Mouse (Mus musculus) ES-E14 (cell line): Measurements from ENCODE around the gene Sh2d1b1. TPM values are rescaled to one million over a fixed set of nuclear protein-coding genes. Genes with fewer than 3 reads are reported as not detected.

Source experiments
- DNase-seq: peaks from one replicate; pipeline ENCODE4 v3.0.0-alpha.2; 2013; ENCODE audit warnings: low read depth, low spot score
- H3K27ac ChIP-seq: 2 replicates; pipeline ENCODE4 v1.5.1; 2012; ENCODE audit warnings: low read depth, mild to moderate bottlenecking, low read length, moderate library complexity, mixed read lengths; ENCODE audit not compliant: poor library complexity, insufficient read depth, severe bottlenecking
- H3K36me3 ChIP-seq: 2 replicates; pipeline ENCODE4 v1.6.1; 2012; ENCODE audit warnings: mild to moderate bottlenecking, low read length, moderate library complexity, mixed read lengths; ENCODE audit not compliant: control insufficient read depth, poor library complexity, insufficient read depth, severe bottlenecking
- H3K4me1 ChIP-seq, 2 experiments: fragments of 150-350 bp in 1 of 2; sonication (generic) in 1 of 2; 2 replicates each; pipeline ENCODE4 v1.6.1; 2012; ENCODE audit warnings: low read length in 2 of 2, mild to moderate bottlenecking in 1 of 2, mixed read lengths in 1 of 2; ENCODE audit not compliant: control insufficient read depth in 2 of 2, insufficient read depth in 2 of 2, poor library complexity in 1 of 2
- H3K4me3 ChIP-seq, 2 experiments: fragments of 150-350 bp in 1 of 2; sonication (generic) in 1 of 2; 2 replicates each; pipeline ENCODE4 v1.5.1; 2012; ENCODE audit warnings: low read length in 2 of 2, low read depth in 1 of 2, mild to moderate bottlenecking in 1 of 2, mixed read lengths in 1 of 2; ENCODE audit not compliant: insufficient read depth in 1 of 2, poor library complexity in 1 of 2, severe bottlenecking in 1 of 2
- H3K9ac ChIP-seq: 2 replicates; pipeline ENCODE4 v1.6.1; 2012; ENCODE audit warnings: low read depth, mild to moderate bottlenecking, low read length, mixed read lengths; ENCODE audit not compliant: poor library complexity, insufficient read depth, severe bottlenecking
- H3K9me3 ChIP-seq: fragments of 150-350 bp; sonication (generic); 2 replicates; pipeline ENCODE4 v1.6.1; 2012; ENCODE audit warnings: low read depth, mild to moderate bottlenecking, low read length; ENCODE audit not compliant: control insufficient read depth, insufficient read depth
- CHD2 ChIP-seq: IDR thresholded peaks from 2 replicates; pipeline ENCODE4 v1.6.1; 2014; ENCODE audit warnings: mild to moderate bottlenecking, low read depth, low read length, inconsistent platforms
- HCFC1 ChIP-seq: IDR thresholded peaks from 2 replicates; pipeline ENCODE4 v1.6.1; 2012; ENCODE audit warnings: low read length, inconsistent platforms, borderline replicate concordance; ENCODE audit not compliant: insufficient read depth
- MAFK ChIP-seq: IDR thresholded peaks from 2 replicates; pipeline ENCODE4 v1.6.1; 2014; ENCODE audit warnings: mild to moderate bottlenecking, low read depth, low read length, inconsistent platforms; ENCODE audit not compliant: insufficient read depth
- ZC3H11A ChIP-seq: IDR thresholded peaks from 2 replicates; pipeline ENCODE4 v1.6.1; 2012; ENCODE audit warnings: low read depth, mild to moderate bottlenecking, inconsistent platforms, low read length, borderline replicate concordance
- ZNF384 ChIP-seq: IDR thresholded peaks from 2 replicates; pipeline ENCODE4 v1.6.1; 2012; ENCODE audit warnings: low read depth, low read length, inconsistent platforms
- in situ Hi-C, 2 experiments: fragments of 600-800 bp; cut with MboI; formaldehyde crosslinking; loops; one replicate each; pipeline ENCODE4 v1.15.1; 2025; ENCODE audit warnings: low sequenced_read_pairs in 2 of 2, inconsistent platforms in 1 of 2; ENCODE audit not compliant: unreplicated experiment in 2 of 2
- total RNA-seq: library from RNA; depleted of rRNA; stranded (reverse); fragments of 300-350 nt; gene quantifications from 2 replicates; pipeline ENCODE4 v1.2.3, GENCODE M21; 2012

Gene Sh2d1b1
- total RNA-seq, 1 experiment = 0.09 TPM

DNA sequence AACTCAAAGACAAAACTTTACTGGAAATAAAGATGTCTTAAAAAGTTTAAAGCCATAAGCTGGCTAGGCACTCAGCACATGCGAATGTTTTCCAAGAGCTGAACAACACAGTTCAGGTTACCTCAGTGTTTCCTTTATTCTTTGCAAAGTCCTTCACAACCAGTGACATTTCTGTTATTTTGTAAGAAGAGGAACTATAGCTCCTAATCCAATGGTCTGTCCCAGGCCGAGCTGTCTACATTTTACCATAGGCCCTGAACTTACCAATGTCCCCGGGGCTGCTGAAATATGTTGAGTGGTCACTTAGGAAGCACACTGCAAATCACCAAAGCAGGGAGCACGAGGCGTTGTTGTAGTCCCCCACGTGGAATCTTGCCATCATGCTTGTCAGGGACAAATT lies 6.8 kb upstream of the Sh2d1b1 start:
- Histone ChIP-seq H3K9ac (no peak overlapping the region), H3K36me3 (no peaks in the 10 kb centered on the region), H3K4me3 (no peak overlapping the region), H3K9me3 (no peaks in the 10 kb centered on the region), H3K27ac (no peak overlapping the region), H3K4me1 (no peaks in the 10 kb centered on the region)
- TF ChIP-seq MAFK = no peak
- no peak for TF ChIP-seq CHD2
- no peak for TF ChIP-seq ZNF384
- TF ChIP-seq HCFC1 = no peak
- no peak for TF ChIP-seq ZC3H11A
- DNase-seq = no peak
- in situ Hi-C loops = no loop called here

DNA sequence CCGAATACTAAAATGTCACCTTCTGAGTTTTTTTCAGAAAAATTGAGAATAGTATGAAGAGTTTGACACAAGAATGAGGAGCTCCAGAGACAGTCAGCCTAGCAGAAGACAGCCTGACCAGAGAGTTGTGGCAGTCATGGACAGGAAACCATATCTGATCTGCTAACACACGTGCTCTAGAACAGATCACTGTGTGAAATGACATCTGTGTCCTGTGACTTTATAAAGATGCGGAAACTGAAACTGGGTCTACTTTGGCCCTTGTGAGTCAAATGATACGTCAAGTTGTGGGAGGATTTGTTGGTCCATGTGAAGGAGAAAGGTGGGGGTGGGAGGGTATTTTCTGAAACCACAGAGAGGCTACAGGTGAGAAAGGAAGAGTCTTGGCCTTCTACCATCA lies 6.4 kb upstream of the Sh2d1b1 start:
- TF ChIP-seq CHD2 (no peak), ZNF384 (no peak), MAFK (no peak), HCFC1 (no peak), ZC3H11A (no peak)
- DNase-seq = no peak
- no peaks in the 10 kb centered on the region for H3K4me1 ChIP-seq
- no peak overlapping the region for H3K4me3 ChIP-seq
- H3K36me3 ChIP-seq = no peaks in the 10 kb centered on the region
- H3K9ac ChIP-seq = no peak overlapping the region
- H3K9me3 ChIP-seq = no peaks in the 10 kb centered on the region
- in situ Hi-C loops = no loop called here
- no peak overlapping the region for H3K27ac ChIP-seq

DNA sequence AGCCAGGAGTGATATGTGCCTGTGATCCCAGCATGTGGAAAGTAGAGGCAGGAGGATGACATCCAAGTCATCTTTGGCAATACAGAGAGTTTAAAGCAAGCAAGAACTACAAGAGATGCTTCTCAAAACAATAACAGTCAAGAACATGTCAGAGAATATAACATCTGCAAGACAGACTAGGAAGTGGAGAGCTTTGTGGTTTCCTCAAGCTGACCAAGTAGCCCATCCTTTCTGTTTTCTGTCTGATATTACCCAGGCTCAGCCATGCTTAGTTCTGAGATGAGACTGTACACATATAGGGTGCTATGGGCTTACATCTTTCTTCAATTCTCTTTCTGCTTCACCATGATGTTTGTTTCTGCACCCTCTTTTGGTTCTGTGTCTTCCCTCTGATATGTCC lies 3.9 kb upstream of the Sh2d1b1 start:
- in situ Hi-C loops = no loop called here
- no peak overlapping the region for H3K4me3 ChIP-seq
- H3K36me3 ChIP-seq = no peaks in the 10 kb centered on the region
- DNase-seq = no peak
- no peaks in the 10 kb centered on the region for H3K9me3 ChIP-seq
- no peak for TF ChIP-seq CHD2
- TF ChIP-seq HCFC1 = no peak
- TF ChIP-seq ZC3H11A = no peak
- TF ChIP-seq ZNF384 = no peak
- no peak for TF ChIP-seq MAFK
- H3K9ac ChIP-seq = no peak overlapping the region
- no peak overlapping the region for H3K27ac ChIP-seq
- H3K4me1 ChIP-seq = no peaks in the 10 kb centered on the region

DNA sequence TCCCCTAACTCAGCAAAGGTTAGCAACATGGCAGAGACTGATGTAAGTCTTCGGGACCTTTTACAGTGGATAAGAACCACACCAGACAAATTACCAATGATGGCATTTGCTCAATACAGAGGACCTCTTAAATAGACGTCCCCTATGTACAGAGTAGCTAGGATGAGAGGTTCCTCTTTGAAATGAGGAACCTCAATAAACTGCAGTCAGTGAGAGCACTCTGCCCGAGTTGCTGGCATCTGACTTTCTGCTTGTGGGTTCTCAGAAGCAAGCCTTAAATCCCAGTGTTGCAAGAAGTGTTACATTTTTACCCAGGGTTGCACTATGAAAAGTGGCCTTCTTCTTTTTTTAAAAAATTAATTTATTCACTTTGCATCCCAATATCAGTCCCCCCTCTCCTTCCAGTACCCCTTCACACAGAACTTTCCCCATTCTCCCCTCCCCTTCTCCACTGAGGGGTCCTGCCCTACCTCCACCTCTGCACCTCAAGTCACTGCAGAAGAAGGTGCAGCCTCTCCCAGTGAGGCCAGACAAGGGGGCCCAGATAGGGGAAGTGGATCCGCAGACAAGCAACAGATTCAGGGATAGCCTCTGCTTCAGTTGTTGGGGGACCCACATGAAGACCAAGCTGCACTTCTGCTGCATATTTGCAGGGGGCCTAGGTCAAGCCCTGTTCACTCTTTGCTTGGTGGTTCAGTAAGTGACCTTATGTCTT lies 5.5 kb downstream of the Sh2d1b1 start:
- TF ChIP-seq MAFK = no peak
- TF ChIP-seq ZNF384 = no peak
- no peak for TF ChIP-seq HCFC1
- TF ChIP-seq CHD2 = no peak
- no peak for TF ChIP-seq ZC3H11A
- in situ Hi-C loops = loop anchor here in 1 of 2 experiments (25.0 kb wide), 1 partner anchor 330 kb away; no protein-coding TSS in a partner anchor
- no peak for DNase-seq
- H3K4me1 ChIP-seq = no peaks in the 10 kb centered on the region
- no peak overlapping the region for H3K4me3 ChIP-seq
- H3K27ac ChIP-seq = no peak overlapping the region
- H3K36me3 ChIP-seq = no peaks in the 10 kb centered on the region
- no peak overlapping the region for H3K9ac ChIP-seq
- no peaks in the 10 kb centered on the region for H3K9me3 ChIP-seq
